Mouse (Mus musculus) gastrocnemius, adult 8-10 months (tissue): ENCODE measurements around the gene Hspe1. TPM values are rescaled to one million over a fixed set of nuclear protein-coding genes. Genes with fewer than 3 reads are reported as not detected.
"Not testable (repeated sequence)": the region's sequence is repeated elsewhere in the genome, so short reads cannot be mapped to it uniquely, and the experiment has no call there.

Experiments used
- DNase-seq, 2 experiments: peaks; one replicate each; pipeline ENCODE4 v3.0.0; 2022; ENCODE audit warnings: low spot score in 2 of 2
- total RNA-seq, 4 experiments: library from RNA; stranded (reverse); gene quantifications; 2 replicates each; pipeline ENCODE4 v1.2.4; 2022

Hspe1 gene
- total RNA-seq, result 100 to 1,000 TPM in 2 of 4 experiments, 10 to 100 TPM in 2; 83.2 to 102 (median 92.9) TPM

DNA sequence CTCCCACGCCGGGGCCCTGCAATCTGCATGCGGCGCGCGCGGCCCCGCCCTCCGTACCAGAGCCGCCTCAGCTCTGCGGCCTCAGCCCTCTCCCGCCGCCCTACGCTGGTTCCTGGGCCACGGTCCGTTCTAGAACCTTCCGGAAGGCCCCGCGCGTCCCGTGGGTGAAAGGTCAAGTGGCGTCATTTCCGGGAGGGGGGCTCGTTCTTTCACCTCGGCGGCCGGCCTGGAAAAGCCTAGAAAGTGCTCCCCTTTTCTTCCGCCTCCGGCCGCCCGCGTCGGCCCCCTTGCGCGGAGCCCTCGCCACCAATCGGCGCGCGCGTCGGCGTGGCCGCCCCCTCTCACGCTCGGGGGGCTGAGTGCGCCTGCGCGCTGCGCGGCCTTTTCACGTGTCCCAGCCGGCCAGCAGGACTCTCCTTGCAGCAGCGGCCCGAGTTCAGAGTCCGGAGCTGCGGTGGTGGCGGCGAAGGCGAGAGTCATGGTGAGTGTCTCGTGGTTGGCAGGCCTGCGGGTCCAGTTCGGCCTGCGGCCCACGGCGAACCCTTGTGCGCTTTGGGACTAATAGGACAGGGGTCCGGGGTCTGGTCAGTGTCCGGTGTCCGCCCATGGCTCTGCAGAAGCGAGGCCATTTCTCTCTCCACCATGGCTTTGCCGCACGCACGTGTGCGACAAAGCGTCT, at the start of gene Hspe1, which contains the start of gene Hspd1:
Hspe1 (plus strand) TSS at position 201 of the 679 bp plus-strand sequence.
Hspd1 (minus strand) TSS at position 312 of the 679 bp plus-strand sequence.
- peak; percentile 97 to 98 for DNase-seq

DNA sequence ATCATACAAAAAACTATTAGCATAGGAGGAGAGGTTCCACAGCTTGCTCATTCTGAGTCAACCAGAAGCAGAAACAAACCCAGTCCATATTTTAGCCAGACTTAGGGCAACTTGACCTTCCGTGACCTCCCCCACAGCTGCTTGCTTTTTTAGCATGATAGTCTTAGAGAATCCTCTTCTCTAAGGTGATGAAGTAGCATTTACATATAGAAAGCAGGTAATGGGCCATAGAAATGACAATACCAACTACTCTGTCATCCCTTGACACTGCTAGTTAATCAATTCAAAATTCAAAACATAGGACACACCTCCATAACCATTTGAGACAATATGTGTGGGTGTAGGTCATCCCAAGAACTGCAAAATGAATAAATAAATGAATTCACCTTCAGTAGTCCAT, 48.0 kb upstream of the Hspe1 start:
- no peak for DNase-seq

DNA sequence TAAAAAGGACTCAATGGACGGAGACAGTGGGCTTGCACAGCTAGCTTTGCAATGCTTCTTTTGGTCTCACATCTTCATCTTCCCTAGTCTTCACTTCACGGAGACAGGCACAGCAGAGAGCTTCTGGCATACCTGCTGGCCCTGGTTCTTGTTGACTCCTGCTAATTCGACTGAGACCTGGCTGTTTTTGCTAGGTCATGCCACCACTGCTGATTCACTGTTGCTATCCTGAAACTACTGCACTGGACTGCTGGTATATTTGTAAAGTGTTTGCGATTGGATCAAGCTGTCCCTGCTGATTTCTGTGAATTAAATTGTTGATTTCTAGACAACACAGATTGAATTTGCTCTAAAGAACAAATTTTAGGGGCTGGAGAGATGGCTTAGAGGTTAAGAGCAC, 46.2 kb upstream of the Hspe1 start:
- no peak for DNase-seq

DNA sequence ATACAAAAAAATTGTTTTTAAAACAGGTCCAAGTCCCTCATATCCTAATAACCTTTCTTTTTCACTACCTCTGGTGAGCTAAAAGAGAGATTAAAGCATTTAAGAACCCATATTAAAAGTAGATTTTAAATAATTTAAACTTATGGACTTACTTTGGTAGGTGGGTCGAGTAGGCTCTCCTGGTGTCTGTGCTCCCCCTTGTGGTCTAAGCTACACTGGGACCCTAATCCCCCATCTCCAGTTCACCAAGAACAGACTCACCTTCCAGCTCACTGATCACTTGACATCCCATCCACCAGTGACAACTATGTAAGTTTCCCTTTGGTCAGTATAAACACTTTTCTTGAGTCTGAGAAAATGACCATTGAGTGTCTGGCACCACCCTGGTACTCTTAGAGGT, 45.7 kb upstream of the Hspe1 start:
- DNase-seq, result no peak

DNA sequence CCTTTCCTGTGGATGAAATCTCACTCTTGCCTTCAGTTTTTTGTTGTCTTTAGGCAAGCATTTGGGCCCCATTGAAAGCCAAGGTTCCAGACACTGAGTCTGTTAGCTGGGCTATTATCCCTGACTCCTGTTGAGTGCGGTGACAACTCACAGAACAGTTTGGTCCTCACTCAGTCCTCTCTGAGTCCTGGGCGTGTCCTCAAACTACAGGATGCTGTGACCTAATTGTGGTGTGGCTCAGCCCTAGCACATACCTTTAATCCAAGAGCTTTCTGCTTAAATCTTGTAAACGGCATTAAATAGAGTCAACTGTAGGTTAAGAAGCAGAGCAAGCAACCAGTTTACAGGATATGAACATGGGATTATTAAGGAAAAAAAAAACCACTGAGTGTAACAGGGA, 44.8 kb upstream of the Hspe1 start:
- DNase-seq, result no peak

DNA sequence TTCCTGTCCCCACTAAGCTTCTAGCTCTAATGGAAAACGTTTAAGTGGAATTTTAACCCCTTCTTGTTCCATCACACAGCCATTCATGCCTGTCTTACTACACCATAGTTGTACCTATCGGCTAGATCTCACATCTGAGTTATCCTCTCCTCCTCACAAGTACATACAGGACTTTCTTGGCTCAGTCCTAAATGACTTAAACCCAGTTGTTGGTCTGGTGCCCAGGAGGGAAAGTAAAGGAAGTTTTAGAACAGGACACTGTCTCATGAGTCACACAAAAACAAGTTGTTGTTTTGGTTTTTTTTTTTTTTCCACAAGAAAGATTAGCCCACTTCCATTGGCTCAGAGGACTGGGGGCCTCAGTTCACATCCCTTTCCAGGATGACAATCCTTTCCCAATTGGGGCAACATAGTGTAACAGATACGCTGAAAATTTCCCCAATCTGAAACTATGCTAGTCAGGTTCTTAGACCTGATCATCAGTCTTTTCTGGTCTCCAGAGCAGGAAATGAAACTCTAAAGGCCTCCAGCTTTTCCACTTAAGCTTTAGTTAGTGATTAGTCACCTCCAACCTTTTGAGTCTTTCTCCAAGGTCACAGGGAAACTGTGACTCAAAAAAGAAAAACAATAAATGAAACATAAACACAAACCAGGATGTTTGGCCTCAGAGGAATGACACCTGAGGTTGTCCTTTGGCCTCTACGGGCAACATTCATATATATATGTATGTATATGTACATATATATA, 38.9 kb upstream of the Hspe1 start:
- DNase-seq, result no peak

DNA sequence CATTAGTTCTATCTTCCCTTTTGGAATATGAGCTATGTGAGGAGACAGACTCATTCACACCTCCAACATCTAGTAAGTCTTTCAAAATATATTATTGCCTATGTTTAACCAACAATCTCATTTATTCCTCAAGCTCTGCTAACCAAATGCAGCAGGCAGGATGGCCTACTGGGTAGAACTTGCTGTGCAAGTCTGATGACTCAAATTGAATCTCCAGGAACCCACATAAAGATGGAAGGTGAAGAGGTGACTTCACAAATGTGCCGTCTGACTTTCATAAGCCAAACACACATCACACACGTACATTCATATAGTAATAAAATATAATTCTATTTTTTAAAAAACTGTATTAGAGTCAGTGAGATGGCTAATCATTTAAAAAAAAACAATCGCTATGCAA, 36.3 kb upstream of the Hspe1 start:
- no peak for DNase-seq

DNA sequence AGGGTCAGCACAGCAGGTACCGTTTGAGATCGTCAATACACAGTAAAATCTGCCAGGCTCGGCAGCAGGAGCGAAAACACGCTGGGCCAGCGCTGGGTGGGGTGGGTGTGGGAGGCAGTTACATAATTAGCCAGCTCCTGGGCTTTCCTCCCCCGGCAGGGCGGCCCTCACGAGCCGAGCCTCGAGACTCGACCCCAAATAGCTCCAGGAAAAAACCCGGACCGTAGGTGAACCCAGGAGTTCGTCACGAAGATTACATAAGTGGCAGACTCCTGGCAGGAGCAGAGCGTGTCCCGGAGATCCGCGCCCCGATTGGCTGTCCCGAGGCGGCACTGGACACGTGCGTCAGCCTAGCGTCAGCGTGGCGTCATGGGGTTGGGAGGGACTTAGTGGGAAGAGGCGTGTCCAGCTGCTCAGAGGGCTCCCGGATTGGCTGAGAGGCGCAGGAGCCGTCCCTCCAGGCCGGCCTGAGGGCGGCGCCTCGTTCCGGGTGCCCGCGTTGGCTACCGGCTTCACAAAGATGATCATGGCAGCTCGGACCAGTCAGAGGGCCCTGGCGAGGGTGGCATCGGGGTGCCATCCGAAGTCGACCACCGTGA, 35.5 kb upstream of the Hspe1 start, which contains the start of gene Coq10b:
Coq10b (plus strand) TSS at position 416 of the 599 bp plus-strand sequence.
- peak; percentile 97 to 99 for DNase-seq

DNA sequence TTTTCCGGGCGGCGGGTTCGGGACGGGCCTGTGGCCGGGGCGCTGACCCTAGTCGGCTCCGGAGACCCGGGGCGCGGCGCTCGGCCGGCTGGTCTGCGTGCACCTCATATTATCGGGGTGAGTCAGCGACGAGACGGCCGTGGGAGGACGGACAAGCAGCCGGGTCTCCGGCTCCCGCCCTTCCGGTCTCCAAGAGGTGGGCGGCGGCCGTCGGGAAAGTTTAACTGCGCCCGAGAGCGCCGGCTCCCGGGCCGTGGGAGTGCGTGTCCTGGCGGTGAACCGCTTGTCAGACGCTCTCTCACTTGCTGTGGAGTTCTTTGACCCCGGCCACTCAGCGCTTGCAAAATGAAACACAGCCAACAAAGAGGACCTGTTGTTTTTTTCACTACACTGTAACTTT, 34.9 kb upstream of the Hspe1 start:
- DNase-seq, result peak in 1 of 2 experiments; percentile 75

DNA sequence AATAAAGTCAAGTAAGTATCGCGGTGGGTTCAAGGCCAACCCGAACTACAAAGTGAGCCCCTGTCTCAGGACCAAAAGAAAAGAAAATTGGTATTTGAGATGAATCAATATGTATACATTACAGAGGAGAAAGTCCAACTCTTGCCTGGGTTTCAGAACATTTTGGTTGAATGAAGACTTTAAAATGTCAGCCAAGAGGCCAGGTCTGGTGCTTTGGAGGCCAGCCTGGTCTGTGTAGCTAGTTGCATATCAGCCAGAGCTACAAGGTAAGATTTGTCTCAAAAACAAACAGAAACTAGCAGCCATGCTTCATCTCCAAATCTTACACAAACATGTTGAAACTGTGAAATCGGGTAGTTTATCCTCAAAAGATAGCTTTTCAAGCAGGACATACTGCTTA, 34.3 kb upstream of the Hspe1 start:
- no peak for DNase-seq

DNA sequence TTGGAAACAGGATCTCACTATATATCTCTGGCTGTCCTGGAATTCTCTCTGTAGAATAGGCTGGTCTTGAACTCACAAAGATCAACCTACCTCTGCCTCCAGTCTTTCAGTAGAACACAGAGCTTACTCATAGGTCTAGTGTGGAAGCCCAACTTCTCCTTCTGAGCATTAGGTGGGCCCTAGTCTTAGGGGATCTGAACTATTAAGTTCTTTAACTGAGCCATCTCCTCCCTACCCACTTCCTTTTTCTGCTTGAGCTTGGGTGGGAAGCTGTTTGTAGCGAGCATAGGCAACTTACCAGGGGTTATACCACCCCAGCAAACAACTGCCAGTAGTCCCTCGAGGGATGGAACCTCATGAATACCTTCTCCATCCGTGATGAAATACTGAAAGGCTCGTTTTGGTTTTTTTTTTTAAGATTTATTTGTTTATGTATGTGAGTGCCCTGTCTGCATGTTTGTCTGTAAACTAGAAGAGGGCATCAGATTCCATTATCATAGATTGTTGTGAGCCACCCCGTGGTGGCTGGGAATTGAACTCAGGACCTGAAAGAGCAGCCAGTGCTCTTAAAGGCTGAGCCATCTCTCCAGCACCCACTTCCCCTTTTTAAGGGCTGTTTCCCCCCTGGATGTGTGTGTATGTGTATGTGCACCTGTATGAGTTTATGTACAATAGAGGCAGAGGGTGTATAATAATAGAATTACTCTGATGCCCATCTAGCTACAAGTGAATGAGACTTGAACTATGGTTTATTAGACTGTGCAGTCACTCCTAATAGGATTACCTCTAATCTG, 32.4 kb upstream of the Hspe1 start:
- DNase-seq, result no peak

DNA sequence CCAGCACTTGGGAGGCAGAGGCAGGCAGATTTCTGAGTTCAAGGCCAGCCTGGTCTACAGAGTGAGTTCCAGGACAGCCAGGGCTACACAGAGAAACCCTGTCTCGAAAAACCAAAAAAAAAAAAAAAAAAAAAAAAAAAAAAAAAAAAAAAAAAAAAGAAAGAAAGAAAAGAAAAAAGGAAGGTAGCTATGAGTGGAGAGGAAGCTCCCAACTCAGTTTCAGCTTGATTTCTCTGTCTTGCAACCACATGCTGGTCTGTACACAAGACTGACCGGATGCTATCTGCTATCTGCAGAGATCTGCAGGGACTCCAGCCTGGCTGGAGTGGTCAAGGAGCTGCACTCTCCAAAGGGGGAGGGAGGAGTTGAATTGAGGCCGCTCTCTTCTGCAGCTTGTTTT, 29.5 kb upstream of the Hspe1 start:
- not testable (repeated sequence) for DNase-seq

DNA sequence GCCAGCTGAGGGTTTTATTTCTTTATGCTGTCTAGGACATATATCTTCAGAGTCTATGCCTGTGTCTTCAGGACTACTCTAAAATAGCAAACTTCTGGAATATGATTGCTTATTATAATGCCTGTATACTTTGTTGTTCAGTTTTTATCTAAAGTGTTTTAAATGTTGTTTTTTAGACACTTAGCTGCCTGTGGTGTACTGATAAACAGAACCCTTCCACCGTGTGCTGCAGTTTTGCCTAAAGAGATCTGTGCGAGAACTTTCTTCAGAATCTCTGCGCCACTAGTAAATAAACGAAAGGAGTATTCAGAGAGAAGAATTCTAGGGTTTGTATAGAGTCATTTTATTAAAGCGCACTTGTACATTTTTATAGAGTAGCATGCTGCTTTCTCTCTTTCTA, 26.8 kb upstream of the Hspe1 start:
- DNase-seq, result no peak

DNA sequence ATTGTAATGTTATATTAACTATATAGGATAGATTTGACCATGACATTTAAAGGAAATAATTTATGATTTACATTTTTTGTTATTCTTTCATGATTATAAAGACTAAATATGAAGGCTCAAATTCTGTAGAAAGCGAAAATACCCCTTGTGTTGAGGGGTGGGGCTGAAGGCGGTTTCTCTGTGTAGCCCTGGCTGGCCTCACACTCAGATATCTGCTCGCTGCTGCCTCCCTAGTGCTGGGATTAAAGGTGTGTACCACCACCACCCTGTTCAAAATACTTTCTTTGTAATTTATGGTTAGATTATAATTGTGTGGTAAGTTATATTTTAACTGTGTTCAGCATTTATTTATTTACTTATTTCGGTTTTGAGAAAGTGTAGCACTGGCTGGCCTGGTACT, 26.2 kb upstream of the Hspe1 start:
- DNase-seq, result no peak

DNA sequence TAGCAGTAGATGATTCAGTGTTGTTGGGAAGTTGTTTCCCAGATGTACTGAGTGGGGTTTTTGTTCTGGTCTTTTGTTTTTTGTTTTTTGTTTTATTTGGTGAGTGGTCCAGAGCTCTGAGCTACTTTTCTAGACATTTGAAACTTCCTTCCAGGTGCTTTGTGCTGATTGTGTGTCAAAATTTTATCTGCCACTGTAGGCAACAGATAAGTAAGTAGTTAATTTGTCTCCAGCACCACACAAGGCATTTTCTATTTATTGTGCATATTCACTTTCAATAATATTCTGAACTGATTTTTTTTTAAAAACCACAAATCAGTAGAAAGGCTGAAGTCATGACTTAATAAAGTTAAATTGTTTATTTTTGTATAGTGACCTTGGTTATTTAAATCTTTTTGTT, 15.6 kb upstream of the Hspe1 start:
- DNase-seq, result not testable (repeated sequence)

DNA sequence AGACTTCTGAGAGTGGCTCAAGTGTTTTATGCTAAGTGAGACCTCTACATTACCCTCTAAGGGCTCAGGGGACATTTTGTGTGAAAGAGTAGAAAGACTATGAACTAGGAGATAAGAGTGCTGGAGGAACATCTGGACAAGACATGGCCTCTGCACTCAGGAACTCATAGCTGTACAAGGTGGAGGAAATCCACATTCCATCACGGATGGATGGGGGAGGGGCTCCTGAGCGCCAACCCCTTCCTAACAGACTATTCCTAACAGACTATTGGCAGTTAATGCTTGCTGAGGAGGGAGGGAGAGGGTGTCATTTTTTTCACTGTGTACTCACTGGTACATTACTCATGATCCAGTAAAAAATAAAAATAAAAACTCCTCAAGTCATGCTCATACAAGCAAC, 13.2 kb upstream of the Hspe1 start:
- DNase-seq, result no peak

DNA sequence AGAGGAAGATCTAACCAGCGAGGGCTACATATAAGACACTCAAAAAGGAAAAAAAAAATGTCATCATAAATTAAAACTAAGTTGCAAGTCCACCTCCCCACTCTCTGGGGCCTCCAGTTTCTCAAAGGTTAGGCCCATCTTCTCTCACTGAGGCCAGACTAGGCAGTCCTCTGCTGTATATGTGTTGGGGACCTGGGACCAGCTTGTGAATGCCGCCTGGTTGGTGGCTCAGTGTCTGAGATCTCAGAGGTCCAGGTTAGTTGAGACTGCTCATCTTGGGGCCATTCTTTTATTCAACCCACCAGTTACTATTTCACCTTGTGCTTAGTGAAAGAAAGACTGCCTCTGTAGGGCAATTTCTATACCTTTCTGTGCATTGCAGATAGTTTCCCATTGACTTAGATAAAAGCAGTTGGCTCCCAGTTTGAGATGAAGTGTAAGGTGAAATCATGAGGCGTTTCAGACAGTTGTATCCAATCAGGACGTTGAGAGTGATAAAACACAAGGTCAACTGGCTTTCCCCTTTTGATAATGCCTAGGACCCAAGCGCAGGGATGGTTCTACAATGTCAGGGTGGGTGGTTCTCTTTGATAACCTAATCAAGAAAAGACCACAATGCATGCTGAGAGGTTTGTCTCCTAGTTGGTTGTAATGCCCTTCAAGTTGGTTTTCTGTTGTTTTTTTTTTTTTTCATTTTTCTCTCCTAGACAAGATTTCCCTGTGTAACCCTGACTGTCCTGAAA, 12.1 kb upstream of the Hspe1 start:
- DNase-seq, result no peak

DNA sequence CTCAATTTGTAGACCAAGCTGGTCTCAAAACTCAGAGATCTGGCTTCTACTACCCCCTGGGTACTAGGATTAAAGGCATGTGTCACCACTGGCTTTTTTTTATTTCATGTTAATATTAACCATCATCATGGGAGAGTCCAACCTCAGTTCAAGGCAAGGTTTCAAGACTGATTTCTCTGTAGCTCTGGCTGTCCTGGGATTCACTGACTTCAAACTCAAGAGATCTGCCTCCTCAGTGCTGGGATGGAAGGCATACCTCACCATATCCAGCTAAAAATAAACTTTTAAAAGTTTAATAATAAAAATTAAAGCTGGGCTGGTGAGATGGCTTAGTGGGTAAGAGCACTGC, 11.6 kb upstream of the Hspe1 start:
- no peak for DNase-seq

DNA sequence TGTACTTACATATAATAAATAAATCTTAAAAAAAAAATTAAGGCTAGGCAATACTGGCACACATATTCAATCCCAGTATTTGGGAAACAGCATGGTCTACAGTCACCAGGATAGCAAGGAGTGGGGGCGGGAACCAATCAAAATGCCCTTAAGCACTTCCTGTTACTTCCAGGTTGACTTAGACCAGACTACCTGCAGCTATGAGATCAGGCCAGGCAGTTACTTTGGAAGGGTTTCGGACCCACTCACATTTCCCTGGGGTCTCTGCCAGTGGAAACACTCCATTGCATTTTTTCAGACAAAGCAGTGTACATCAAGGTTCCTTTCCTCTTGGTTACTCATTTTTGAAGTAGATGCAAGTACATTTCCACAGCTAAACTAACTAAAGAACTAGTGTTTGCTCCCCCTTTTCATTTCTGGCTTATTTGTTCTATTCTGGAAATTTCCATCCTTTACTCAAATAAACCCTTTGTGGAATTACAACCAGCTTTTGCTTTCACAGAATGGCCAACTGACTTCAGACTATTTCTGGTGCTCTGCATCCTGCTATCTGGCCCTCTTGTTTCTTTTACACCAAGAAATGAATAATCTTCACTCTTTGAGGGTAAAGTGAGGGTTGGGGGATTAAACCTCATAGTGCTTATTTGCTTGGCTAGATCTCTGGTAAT, 10.9 kb upstream of the Hspe1 start:
- no peak for DNase-seq

DNA sequence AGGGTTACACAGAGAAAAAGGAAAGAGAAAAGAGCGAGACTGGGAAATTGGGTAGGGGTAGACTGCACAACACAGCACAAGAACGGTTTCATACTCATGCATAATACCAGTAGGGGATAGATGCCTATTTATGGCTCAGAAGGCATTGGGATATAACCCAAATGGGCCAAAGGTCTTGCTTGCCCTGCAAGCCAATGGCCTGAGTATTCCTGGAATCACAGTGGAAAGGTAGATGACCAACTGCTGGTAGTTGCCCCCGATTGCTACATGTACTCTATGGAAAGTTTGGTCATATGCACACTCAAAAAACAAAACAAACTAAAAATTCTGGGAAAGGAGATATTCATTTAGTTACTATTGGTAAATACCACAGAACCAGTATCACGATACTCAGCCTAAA, 8.3 kb upstream of the Hspe1 start:
- DNase-seq, result no peak

DNA sequence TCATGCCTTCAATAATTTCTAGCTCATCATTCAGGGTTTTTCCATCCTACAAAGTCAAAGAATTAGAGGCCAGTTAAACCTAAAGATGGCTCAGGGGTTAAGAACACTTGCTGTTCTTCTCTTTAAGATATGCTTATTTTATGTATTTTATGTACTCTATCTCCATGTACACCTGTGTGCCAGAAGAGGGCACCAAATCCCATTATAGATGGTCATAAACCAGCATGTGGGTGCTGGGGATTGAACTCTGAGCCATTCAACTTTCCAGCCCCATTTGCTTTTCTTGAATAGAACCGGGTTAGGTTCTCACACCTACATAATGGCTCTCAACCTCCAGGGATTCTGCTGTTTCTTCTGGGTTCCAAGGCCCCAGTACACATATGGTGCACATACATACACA, 5.8 kb upstream of the Hspe1 start:
- no peak for DNase-seq
